Comparison of ENCODE assay signal across 8 mouse cellular contexts in the genomic region with DNA sequence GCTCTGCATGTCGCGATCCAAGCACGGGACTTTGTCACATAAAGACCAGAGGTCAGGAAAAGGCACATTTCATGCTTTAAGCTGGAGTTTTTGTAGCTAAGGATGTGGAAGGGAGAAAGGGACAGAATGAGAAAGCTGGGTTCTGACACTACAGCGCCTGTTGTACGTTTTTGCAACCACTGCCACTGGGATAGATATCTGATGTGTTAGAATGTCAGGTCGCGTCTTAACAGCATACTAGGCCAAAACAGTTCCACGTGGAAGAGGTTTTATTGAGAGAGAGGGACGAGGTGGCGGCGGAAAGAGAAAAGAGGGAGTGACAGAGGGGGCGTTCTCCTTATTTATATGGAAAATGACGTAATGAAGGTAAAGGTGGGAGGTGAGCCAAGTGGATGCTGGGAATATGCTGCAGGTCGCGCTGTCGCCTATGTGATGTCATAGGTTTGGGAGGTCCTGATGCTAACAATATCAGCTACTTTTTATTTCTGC. TPM values are rescaled to one million over a fixed set of nuclear protein-coding genes. Genes with fewer than 3 reads are reported as not detected.
DNase-seq lines count a peak whose midpoint lies in the region; ATAC-seq and TF ChIP-seq lines count a peak whose summit lies in the region.

No protein-coding gene starts in this region.

- TF ChIP-seq CTCF in kidney, postnatal 0 days (IDR thresholded peaks at IDR 0.05; ENCODE audit: low read depth), result no peak

- peak overlapping the region; percentile 72 for H3K4me3 ChIP-seq in heart, embryonic 13.5 days
- H3K4me3 ChIP-seq in embryonic facial prominence, embryonic 15.5 days (replicated peaks), result peak overlapping the region; percentile 74
- H3K4me3 ChIP-seq in kidney, postnatal 0 days (replicated peaks; ENCODE audit: low read depth, low read length), result peak overlapping the region; percentile 53
- peak overlapping the region; percentile 65 for H3K4me3 ChIP-seq in midbrain, embryonic 16.5 days (ENCODE audit: low read depth, low read length)

- H3K4me1 ChIP-seq in heart, embryonic 13.5 days, result peaks cover 23% of the 10 kb centered on the region
- peaks cover 25% of the 10 kb centered on the region for H3K4me1 ChIP-seq in embryonic facial prominence, embryonic 15.5 days
- H3K4me1 ChIP-seq in kidney, postnatal 0 days (replicated peaks; ENCODE audit: insufficient read depth, low read length), result peaks cover 7% of the 10 kb centered on the region; the same call in 1 of the 2 replicates
- H3K4me1 ChIP-seq in midbrain, embryonic 16.5 days (ENCODE audit: control insufficient read depth, insufficient read depth, low read length), result peaks cover 21% of the 10 kb centered on the region

- no peaks in the 10 kb centered on the region for H3K9me3 ChIP-seq in heart, embryonic 13.5 days
- no peaks in the 10 kb centered on the region for H3K9me3 ChIP-seq in embryonic facial prominence, embryonic 15.5 days (replicated peaks)
- no peaks in the 10 kb centered on the region for H3K9me3 ChIP-seq in kidney, postnatal 0 days (replicated peaks; ENCODE audit: low read length)
- no peaks in the 10 kb centered on the region for H3K9me3 ChIP-seq in midbrain, embryonic 16.5 days (replicated peaks; ENCODE audit: control insufficient read depth, low read length, poor library complexity, severe bottlenecking)

- no peak for ATAC-seq in heart, embryonic 13.5 days (ENCODE audit: extremely low read depth, insufficient number of reproducible peaks, low FRiP score, low TSS enrichment)
- ATAC-seq in embryonic facial prominence, embryonic 15.5 days (ENCODE audit: insufficient number of reproducible peaks, low FRiP score, low TSS enrichment, low read depth), result no peak
- no peak for ATAC-seq in kidney, postnatal 0 days (replicated peaks; ENCODE audit: low FRiP score, low read depth)
- ATAC-seq in midbrain, embryonic 16.5 days, result no peak

- peak overlapping the region; percentile 85 for H3K4me2 ChIP-seq in heart, embryonic 13.5 days
- H3K4me2 ChIP-seq in embryonic facial prominence, embryonic 15.5 days (replicated peaks), result peak overlapping the region; percentile 90
- H3K4me2 ChIP-seq in kidney, postnatal 0 days (ENCODE audit: low read length), result peak overlapping the region; percentile 85
- H3K4me2 ChIP-seq in midbrain, embryonic 16.5 days (ENCODE audit: low read length), result peak overlapping the region; percentile 96

- H3K36me3 ChIP-seq in heart, embryonic 13.5 days, result peaks cover 6% of the 10 kb centered on the region; the same call in 1 of the 2 replicates
- H3K36me3 ChIP-seq in embryonic facial prominence, embryonic 15.5 days, result 0 out of 2 replicates have a peak, but pooled peaks cover 6% of the 10 kb centered on the region
- H3K36me3 ChIP-seq in kidney, postnatal 0 days (ENCODE audit: insufficient read depth, low read length), result no peaks in the 10 kb centered on the region
- H3K36me3 ChIP-seq in midbrain, embryonic 16.5 days (ENCODE audit: control insufficient read depth, insufficient read depth, low read length), result no peaks in the 10 kb centered on the region

- H3K27me3 ChIP-seq in heart, embryonic 13.5 days (replicated peaks), result no peaks in the 10 kb centered on the region; the same call in 1 of the 2 replicates
- H3K27me3 ChIP-seq in embryonic facial prominence, embryonic 15.5 days, result no peaks in the 10 kb centered on the region
- H3K27me3 ChIP-seq in kidney, postnatal 0 days (ENCODE audit: insufficient read depth, low read length), result no peaks in the 10 kb centered on the region
- no peaks in the 10 kb centered on the region for H3K27me3 ChIP-seq in midbrain, embryonic 16.5 days (ENCODE audit: control insufficient read depth, insufficient read depth, low read depth, low read length)

- DNase-seq in heart, adult 8-10 months (ENCODE audit: low spot score), result no peak
- peak; percentile 43 for DNase-seq in MEL-GATA-1-ER (ENCODE audit: extremely low read depth, low read depth)
- peak; percentile 38 for DNase-seq in kidney, postnatal 0 days (ENCODE audit: low spot score)
- DNase-seq in ovary, postnatal 14 days (ENCODE audit: low spot score), result no peak
- DNase-seq in natural killer cell, adult 2 months (ENCODE audit: low spot score in 2 of 2), result no peak

- peak overlapping the region; percentile 88 for H3K27ac ChIP-seq in heart, embryonic 13.5 days (replicated peaks)
- H3K27ac ChIP-seq in embryonic facial prominence, embryonic 15.5 days (replicated peaks), result peak overlapping the region; percentile 93
- peak overlapping the region; percentile 95 for H3K27ac ChIP-seq in kidney, postnatal 0 days
- H3K27ac ChIP-seq in midbrain, embryonic 16.5 days (ENCODE audit: low read length), result peak overlapping the region; percentile 97

- H3K9ac ChIP-seq in heart, embryonic 13.5 days, result peak overlapping the region; percentile 85
- H3K9ac ChIP-seq in embryonic facial prominence, embryonic 15.5 days, result peak overlapping the region; percentile 66; the same call in 1 of the 2 replicates
- H3K9ac ChIP-seq in kidney, postnatal 0 days (ENCODE audit: low read depth, low read length), result no peak overlapping the region; the same call in 1 of the 2 replicates
- H3K9ac ChIP-seq in midbrain, embryonic 16.5 days (ENCODE audit: low read depth, low read length), result peak overlapping the region; percentile 82

- WGBS in heart, embryonic 13.5 days, result 3% methylated on average over 16 of the region's 16 CpGs
- 4% methylated on average over 16 of the region's 16 CpGs for WGBS in embryonic facial prominence, embryonic 15.5 days
- WGBS in kidney, postnatal 0 days, result 2% methylated on average over 16 of the region's 16 CpGs
- under 1% methylated on average over 16 of the region's 16 CpGs for WGBS in midbrain, embryonic 16.5 days

RNA-seq across cellular contexts. Expression of a gene that starts 0.7 kb away (rescaled TPM):
- 5.4 and 5.8 TPM in 2 replicates for polyA plus RNA-seq in heart, embryonic 13.5 days (2015; fragmentation: Nextera tagmentation; extraction: Ambion mirVana)
- total RNA-seq in heart, adult 8-10 months (2022), result 1 to 10 TPM; 1.3 to 3.3 (median 1.6) TPM
- polyA plus RNA-seq in embryonic facial prominence, embryonic 15.5 days (2015; fragmentation: Nextera tagmentation; extraction: Ambion mirVana), result 12.3 and 17.0 TPM in 2 replicates
- 12.3 and 12.5 TPM in 2 replicates for polyA plus RNA-seq in kidney, postnatal 0 days (2015; fragmentation: Nextera tagmentation; extraction: Ambion mirVana)
- 19.5 and 22.4 TPM in 2 replicates for polyA plus RNA-seq in midbrain, embryonic 16.5 days (2015; fragmentation: Nextera tagmentation; extraction: Ambion mirVana)

RNA-seq across cellular contexts. Expression of a gene that starts 1.1 kb away (rescaled TPM):
- polyA plus RNA-seq in heart, embryonic 13.5 days (2015; fragmentation: Nextera tagmentation; extraction: Ambion mirVana), result 58.6 and 59.4 TPM in 2 replicates
- 10 to 100 TPM; 35.9 to 39.0 (median 38.0) TPM for total RNA-seq in heart, adult 8-10 months (2022)
- polyA plus RNA-seq in embryonic facial prominence, embryonic 15.5 days (2015; fragmentation: Nextera tagmentation; extraction: Ambion mirVana), result 92.8 and 96.6 TPM in 2 replicates
- 278 and 299 TPM in 2 replicates for polyA plus RNA-seq in kidney, postnatal 0 days (2015; fragmentation: Nextera tagmentation; extraction: Ambion mirVana)
- 146 and 150 TPM in 2 replicates for polyA plus RNA-seq in midbrain, embryonic 16.5 days (2015; fragmentation: Nextera tagmentation; extraction: Ambion mirVana)

RNA-seq across cellular contexts. Expression of a gene that starts 23.4 kb away (rescaled TPM):
- not detected in 2 replicates for polyA plus RNA-seq in heart, embryonic 13.5 days (2015; fragmentation: Nextera tagmentation; extraction: Ambion mirVana)
- 1 to 10 TPM; 1.2 to 2.0 (median 1.5) TPM for total RNA-seq in heart, adult 8-10 months (2022)
- polyA plus RNA-seq in embryonic facial prominence, embryonic 15.5 days (2015; fragmentation: Nextera tagmentation; extraction: Ambion mirVana), result not detected in 2 replicates
- polyA plus RNA-seq in kidney, postnatal 0 days (2015; fragmentation: Nextera tagmentation; extraction: Ambion mirVana), result not detected in 2 replicates
- polyA plus RNA-seq in midbrain, embryonic 16.5 days (2015; fragmentation: Nextera tagmentation; extraction: Ambion mirVana), result not detected in 2 replicates

Comparison
In these comparisons a context has a peak if more than half of its experiments do, and no peak if none do; other contexts are left out.
1. DNase-seq: peak in MEL-GATA-1-ER (single experiment) and kidney, postnatal 0 days (single experiment); none in heart, adult 8-10 months (single experiment), ovary, postnatal 14 days (single experiment) and natural killer cell, adult 2 months (0 of 2).
2. Peak in every context shown above with its lines, with median percentiles within 50 percentile points of each other: H3K27ac ChIP-seq, H3K4me2 ChIP-seq and H3K4me3 ChIP-seq.